Mouse (Mus musculus) thymus, postnatal 4 days (tissue): ENCODE data around the gene Usp26.

Experiments
- DNase-seq: peaks from one replicate; pipeline ENCODE4 v3.0.0; 2021

Gene Usp26

DNA sequence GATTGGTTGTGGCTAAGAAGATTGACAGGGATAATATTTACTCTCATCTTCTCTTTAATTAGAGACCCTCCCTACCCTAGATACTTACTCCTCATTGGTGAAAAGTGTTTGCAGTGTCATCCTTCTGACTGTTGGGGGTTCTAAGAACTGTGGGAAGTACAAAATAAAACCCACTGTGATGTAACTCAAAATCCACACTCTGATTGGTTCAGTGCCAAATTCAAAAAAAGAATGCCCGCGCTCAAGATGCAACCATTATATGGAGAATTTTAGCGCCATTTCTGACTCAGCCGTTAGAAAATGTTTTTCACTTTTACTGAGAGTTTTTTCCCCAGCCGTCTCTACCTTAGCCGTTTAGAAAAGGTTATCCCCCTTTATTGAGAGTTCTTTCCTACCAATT, at the start of gene Usp26:
Gene Usp26 (minus strand): TSS at position 101 of the 400 bp plus-strand sequence.
- no peak for DNase-seq

DNA sequence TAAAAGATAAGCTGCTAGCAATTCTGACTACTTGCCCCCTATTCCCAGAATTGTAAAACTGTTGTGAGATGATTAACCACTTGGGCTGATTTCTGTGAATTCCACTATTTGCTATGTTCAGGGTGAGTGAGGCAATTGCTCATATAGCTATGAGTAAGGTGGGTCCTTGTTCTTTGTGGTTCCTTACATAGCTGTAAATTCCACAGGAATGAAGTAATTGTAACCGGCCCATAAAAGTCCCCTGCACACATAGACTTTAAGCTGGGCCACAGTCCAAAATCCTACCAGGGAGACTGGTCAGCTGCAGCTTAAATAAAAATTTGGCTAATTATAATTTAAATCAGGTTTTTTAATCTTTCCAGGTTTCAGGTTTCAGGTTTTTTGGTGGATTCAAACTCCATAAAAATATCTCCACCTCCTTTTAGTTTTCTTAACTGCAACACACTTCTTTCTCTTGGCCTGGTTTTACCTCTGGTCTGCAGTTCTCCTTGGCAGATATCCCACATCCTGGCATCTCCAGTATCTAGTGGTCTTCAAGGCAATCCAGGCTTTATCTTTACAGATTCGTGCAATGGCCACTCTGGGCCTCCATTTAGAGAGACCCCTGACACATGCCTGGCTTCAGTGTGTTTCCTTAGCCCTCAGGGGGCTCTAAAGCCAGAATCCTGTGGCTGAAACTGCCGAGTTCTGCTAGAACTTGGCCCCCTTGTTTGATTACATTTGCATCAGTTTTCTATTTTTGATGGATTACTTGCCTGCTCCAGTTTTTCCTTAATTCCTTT, 13.6 kb upstream of the Usp26 start:
- no peak for DNase-seq

DNA sequence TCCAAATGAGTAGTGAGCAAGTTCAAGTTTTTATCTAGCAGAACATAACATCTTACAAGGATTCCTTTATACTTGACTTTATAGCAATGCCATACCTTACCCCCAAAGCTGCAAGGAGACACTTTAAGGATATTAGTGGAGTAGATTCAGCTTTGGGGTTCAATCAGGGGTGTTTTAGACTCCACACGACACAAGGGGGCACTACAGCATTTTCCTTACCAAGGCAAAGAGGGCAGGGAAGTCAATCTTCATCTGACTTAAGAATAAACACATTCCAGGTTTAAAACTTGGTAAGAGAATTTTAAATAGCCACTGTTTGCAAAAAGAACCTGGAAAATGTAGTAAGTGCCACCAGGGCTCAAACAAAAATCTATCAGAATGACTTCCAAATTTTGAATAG, 33.6 kb downstream of the Usp26 start:
- DNase-seq, result no peak

DNA sequence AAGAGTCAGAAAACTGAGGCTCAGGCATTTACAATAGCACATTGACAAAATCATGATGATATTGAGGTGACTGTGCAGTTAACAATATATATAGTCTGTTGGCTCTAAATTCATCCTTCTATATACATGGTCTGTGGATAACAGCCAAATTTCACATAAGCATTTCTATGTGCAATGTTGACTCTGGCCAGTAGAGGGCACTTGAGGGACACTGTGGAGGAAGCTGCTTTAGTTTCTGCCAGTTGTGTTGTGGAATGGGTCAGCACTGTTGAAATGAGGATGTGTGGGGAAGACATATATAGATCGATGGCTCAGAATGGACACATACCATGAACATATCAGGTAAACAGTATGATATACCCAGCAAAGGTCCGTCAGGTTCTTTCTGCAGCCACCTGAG, 64.6 kb downstream of the Usp26 start:
- peak; percentile 10 for DNase-seq

DNA sequence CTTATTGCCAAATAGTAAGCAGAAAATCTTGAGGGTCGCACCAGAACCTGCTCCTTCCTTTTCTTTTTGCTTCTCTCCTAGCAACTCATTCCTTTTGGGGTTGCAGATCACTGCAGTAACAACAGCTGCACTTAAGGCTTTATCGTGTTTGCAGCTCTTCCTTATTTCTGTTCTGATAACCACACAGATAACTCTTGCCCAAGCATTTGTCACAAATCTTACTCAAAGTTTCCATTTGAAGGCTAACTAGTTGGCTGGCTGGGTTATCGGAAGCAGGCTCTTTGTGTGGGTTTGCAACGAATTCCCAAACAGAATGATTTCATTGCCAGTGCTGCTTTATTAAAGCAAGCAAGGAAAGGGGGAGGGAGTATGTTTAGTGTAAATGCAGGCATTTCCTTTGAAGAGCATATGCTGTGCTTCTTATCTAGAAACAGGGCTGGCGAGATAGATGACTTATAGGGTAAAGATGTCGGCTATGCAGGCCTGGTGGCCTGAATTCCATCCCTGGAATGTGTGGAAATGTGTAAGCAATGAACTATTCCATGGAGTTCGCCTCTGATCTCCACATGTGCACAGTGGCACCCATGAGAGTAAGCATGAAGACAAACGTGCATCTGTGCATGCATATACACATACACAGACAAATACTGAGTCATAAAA, 86.8 kb downstream of the Usp26 start:
- no peak for DNase-seq

DNA sequence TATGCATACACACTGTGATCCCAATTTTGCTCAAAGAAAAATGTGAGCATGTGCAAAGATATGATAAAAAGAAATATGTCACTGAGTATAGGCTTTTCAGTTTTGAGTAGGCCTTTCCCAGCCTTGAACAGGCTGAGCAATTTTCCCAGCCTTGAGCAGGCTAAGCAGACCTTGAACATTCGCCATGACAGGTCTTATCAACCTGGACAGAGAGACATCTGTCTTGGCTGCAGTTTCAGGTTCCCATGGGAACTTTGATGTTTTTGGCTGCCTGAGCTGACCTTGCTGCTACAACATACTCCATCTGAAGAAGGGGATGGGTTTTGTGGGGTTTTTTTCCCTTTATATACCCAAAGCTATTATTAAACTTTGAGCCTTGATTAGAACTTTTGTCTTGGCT, 88.0 kb downstream of the Usp26 start:
- no peak for DNase-seq
